Mouse (Mus musculus) limb, embryonic 15.5 days (tissue): ENCODE measurements around the gene Wnt9b. TPM values are rescaled to one million over a fixed set of nuclear protein-coding genes. Genes with fewer than 3 reads are reported as not detected.
A peak's percentile ranks its signal among the peaks of the same experiment; 100 is the strongest.

Experiments used
- ATAC-seq: fragments of 200-750 bp; cut with Nextera tagmentation; 2 replicates; pipeline ENCODE4 v1.8.0; 2017; ENCODE audit warnings: low read depth, moderate TSS enrichment; ENCODE audit not compliant: insufficient number of reproducible peaks, low FRiP score, low TSS enrichment
- H3K27ac ChIP-seq: fragments of 300-500 bp; sonication (generic); 2 replicates; pipeline ENCODE4 v1.5.1; 2015; ENCODE audit warnings: moderate library complexity, mild to moderate bottlenecking, inconsistent platforms
- H3K27me3 ChIP-seq: fragments of 300-500 bp; sonication (generic); 2 replicates; pipeline ENCODE4 v1.6.1; 2015; ENCODE audit warnings: inconsistent platforms
- H3K36me3 ChIP-seq: fragments of 300-500 bp; sonication (generic); 2 replicates; pipeline ENCODE4 v1.6.1; 2015; ENCODE audit warnings: inconsistent platforms
- H3K4me1 ChIP-seq: fragments of 300-500 bp; sonication (generic); 2 replicates; pipeline ENCODE4 v1.6.1; 2015; ENCODE audit warnings: inconsistent platforms
- H3K4me2 ChIP-seq: fragments of 300-500 bp; sonication (generic); 2 replicates; pipeline ENCODE4 v1.6.1; 2015; ENCODE audit warnings: mild to moderate bottlenecking, inconsistent platforms
- H3K4me3 ChIP-seq: fragments of 300-500 bp; sonication (generic); 2 replicates; pipeline ENCODE4 v1.5.1; 2015; ENCODE audit warnings: mild to moderate bottlenecking, inconsistent platforms
- H3K9ac ChIP-seq: fragments of 300-500 bp; sonication (generic); 2 replicates; pipeline ENCODE4 v1.6.1; 2015; ENCODE audit warnings: inconsistent platforms
- H3K9me3 ChIP-seq: fragments of 300-500 bp; sonication (generic); 2 replicates; pipeline ENCODE4 v1.6.1; 2016; ENCODE audit warnings: inconsistent platforms
- WGBS: fragments of 180-500 bp; shearing (Covaris S2); methylation state at CpG from one replicate; pipeline ENCODE4 v1.1.7; 2015; 5-methylcytosine and 5-hydroxymethylcytosine counted together
- polyA plus RNA-seq: library from polyadenylated mRNA; unstranded; fragments of >200 nt; fragmentation: Nextera tagmentation; extraction: Ambion mirVana; gene quantifications from 2 replicates; pipeline ENCODE4 v1.2.1, GENCODE M21; 2015

Wnt9b gene
- polyA plus RNA-seq, 1 experiment from 2014 or later, result 0.76 TPM

DNA sequence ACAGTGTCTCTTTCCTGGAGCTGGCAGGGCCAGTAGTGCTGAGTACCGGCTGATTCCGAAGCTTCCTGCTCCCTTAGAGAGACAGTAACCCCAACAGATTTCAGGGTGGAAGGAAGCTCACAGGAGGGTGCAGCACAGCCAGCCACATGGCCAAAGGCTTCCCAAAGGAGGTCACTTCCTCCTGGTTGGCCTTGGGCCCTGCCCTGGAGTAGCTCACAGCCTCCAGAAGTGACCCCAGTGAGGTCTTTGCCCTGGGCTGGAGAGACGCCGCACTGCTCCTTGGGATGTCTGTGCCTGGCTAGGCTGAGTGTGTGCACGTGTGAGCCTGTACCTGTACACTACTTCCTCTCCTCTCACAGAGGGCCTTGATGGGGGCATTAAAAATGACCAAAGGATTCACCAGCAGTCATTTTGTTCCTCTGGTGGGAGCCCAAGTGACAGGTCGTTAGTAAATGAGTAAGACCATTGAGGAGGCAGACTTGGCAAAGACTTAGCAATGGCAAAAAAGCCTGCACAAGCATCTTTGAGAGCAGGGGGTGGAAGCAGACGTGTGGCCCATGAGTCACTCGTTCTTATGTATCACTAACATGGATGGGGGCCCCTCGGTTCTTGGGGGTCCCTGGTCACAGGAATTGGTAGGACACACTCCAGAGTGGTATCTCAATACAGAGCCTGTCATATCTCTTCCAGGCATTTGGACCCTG, 20.2 kb downstream of the Wnt9b start:
- H3K9ac ChIP-seq, result no peak overlapping the region
- H3K4me2 ChIP-seq, result no peak overlapping the region
- no peaks in the 10 kb centered on the region for H3K36me3 ChIP-seq
- H3K27me3 ChIP-seq, result peaks cover 7% of the 10 kb centered on the region; the same call in 1 of the 2 replicates
- WGBS, result 64% methylated on average over 9 of the region's 9 CpGs
- H3K27ac ChIP-seq, result no peak overlapping the region
- H3K4me1 ChIP-seq, result peaks cover 3% of the 10 kb centered on the region; the same call in 1 of the 2 replicates
- no peak for ATAC-seq
- no peaks in the 10 kb centered on the region for H3K9me3 ChIP-seq
- no peak overlapping the region for H3K4me3 ChIP-seq

- Histone ChIP-seq H3K4me1 (peaks cover 14% of the 10 kb centered on the region), H3K27ac (no peak overlapping the region), H3K9ac (no peak overlapping the region)
These were observed 25.3 kb downstream of the Wnt9b start for GRCm38 (mm10) chr11:103724331-103724771.

GRCm38 (mm10) chr11:103722040-103722481, 27.6 kb downstream of the Wnt9b start:
- no peak; the same call in 1 of the 2 replicates for ATAC-seq
- peak overlapping the region; percentile 8 for H3K4me3 ChIP-seq
- 11% methylated on average over 9 of the region's 9 CpGs for WGBS
- no peaks in the 10 kb centered on the region for H3K36me3 ChIP-seq
- H3K27me3 ChIP-seq, result no peaks in the 10 kb centered on the region
- H3K9ac ChIP-seq, result no peak overlapping the region
- H3K4me1 ChIP-seq, result peaks cover 14% of the 10 kb centered on the region
- peak overlapping the region; percentile 40 for H3K4me2 ChIP-seq
- H3K27ac ChIP-seq, result 0 out of 2 replicates have a peak overlapping the region, but pooled peaks have one; percentile 7
- H3K9me3 ChIP-seq, result no peaks in the 10 kb centered on the region

More at GRCm38 (mm10) chr11:103724331-103724771, 25.3 kb downstream of the Wnt9b start:
- WGBS, result 69% methylated on average over 11 of the region's 11 CpGs
- ATAC-seq, result no peak
- Histone ChIP-seq H3K36me3 (no peaks in the 10 kb centered on the region), H3K9me3 (no peaks in the 10 kb centered on the region), H3K4me3 (no peak overlapping the region), H3K27me3 (no peaks in the 10 kb centered on the region), H3K4me2 (no peak overlapping the region)

DNA sequence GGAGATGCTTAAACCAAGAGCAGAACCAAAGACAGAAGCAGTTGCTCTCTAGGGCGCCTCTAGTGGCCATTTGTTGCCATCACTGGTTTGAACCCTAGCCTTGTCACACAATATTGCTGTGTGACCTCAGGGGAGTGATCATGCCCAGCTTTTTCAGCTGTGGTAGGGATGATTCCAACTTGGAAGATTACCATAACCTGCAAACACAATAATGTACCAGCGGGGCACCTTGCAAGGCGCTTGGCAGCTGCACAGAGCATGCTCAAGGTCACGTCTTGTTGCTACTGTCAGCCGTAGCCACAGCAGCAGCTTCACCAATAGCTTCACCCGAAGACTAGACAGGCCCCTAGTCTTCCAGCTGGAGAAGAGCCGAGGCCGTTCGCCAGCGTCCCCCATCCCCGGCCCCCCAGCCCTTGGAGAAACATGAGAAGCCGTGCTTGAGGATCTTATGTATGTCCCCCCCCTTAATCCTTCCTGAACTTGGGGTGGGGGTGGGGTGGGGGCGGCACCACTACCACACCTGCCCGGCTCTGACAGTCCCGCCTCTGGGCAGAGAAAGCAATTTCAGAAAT, 28.1 kb downstream of the Wnt9b start:
- 13% methylated on average over 15 of the region's 15 CpGs for WGBS
- Histone ChIP-seq H3K4me3 (peak overlapping the region; percentile 8), H3K9ac (no peak overlapping the region), H3K27me3 (no peaks in the 10 kb centered on the region), H3K4me1 (peaks cover 14% of the 10 kb centered on the region), H3K36me3 (no peaks in the 10 kb centered on the region), H3K4me2 (peak overlapping the region; percentile 40), H3K9me3 (no peaks in the 10 kb centered on the region), H3K27ac (no peak overlapping the region)
- ATAC-seq, result no peak; the same call in 1 of the 2 replicates

GRCm38 (mm10) chr11:103719436-103719835, 30.2 kb downstream of the Wnt9b start:
- H3K4me3 ChIP-seq, result no peak overlapping the region
- 75% methylated on average over 5 of the region's 5 CpGs for WGBS
- ATAC-seq, result no peak
- H3K27ac ChIP-seq, result no peak overlapping the region
- no peaks in the 10 kb centered on the region for H3K9me3 ChIP-seq
- no peaks in the 10 kb centered on the region for H3K36me3 ChIP-seq
- H3K27me3 ChIP-seq, result no peaks in the 10 kb centered on the region
- peaks cover 14% of the 10 kb centered on the region for H3K4me1 ChIP-seq
- H3K4me2 ChIP-seq, result no peak overlapping the region
- H3K9ac ChIP-seq, result no peak overlapping the region

GRCm38 (mm10) chr11:103716971-103717370, 32.6 kb downstream of the Wnt9b start:
- Histone ChIP-seq H3K4me2 (no peak overlapping the region), H3K4me1 (peaks cover 7% of the 10 kb centered on the region), H3K27ac (no peak overlapping the region), H3K4me3 (no peak overlapping the region), H3K9ac (no peak overlapping the region), H3K36me3 (no peaks in the 10 kb centered on the region), H3K27me3 (no peaks in the 10 kb centered on the region), H3K9me3 (no peaks in the 10 kb centered on the region)
- no peak for ATAC-seq
- WGBS, result 56% methylated on average over 9 of the region's 9 CpGs

DNA sequence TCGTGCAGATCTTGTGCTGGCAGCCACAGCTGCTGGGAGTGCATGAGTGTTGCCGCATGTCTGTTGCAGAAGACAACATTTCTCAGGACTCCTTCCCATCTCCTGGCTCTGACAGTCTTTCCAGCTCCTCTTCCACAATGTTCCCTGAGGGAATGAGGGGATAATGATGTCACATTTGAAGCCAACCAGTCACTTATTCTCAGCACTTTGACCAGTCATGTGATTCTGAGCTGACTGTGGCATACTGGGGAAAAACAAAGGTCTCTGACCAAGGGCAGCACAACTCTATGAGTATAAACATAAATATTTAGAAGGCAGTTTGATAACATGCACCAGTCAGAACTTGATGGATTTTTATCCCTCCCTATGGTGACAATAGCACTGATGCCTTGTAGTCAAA, 35.5 kb downstream of the Wnt9b start:
- ATAC-seq, result no peak
- Histone ChIP-seq H3K4me2 (no peak overlapping the region), H3K4me1 (0 out of 2 replicates have a peak, but pooled peaks cover 4% of the 10 kb centered on the region), H3K9me3 (no peaks in the 10 kb centered on the region), H3K4me3 (no peak overlapping the region), H3K9ac (no peak overlapping the region), H3K36me3 (no peaks in the 10 kb centered on the region), H3K27me3 (no peaks in the 10 kb centered on the region), H3K27ac (no peak overlapping the region)
- 81% methylated on average over 2 of the region's 2 CpGs for WGBS

GRCm38 (mm10) chr11:103711851-103712587, 37.6 kb downstream of the Wnt9b start:
- no peak overlapping the region for H3K9ac ChIP-seq
- 33% methylated on average over 28 of the region's 28 CpGs for WGBS
- no peaks in the 10 kb centered on the region for H3K36me3 ChIP-seq
- no peaks in the 10 kb centered on the region for H3K9me3 ChIP-seq
- H3K4me3 ChIP-seq, result no peak overlapping the region
- H3K27me3 ChIP-seq, result no peaks in the 10 kb centered on the region
- H3K4me2 ChIP-seq, result no peak overlapping the region
- no peak for ATAC-seq
- H3K4me1 ChIP-seq, result 0 out of 2 replicates have a peak, but pooled peaks cover 4% of the 10 kb centered on the region
- no peak overlapping the region for H3K27ac ChIP-seq

DNA sequence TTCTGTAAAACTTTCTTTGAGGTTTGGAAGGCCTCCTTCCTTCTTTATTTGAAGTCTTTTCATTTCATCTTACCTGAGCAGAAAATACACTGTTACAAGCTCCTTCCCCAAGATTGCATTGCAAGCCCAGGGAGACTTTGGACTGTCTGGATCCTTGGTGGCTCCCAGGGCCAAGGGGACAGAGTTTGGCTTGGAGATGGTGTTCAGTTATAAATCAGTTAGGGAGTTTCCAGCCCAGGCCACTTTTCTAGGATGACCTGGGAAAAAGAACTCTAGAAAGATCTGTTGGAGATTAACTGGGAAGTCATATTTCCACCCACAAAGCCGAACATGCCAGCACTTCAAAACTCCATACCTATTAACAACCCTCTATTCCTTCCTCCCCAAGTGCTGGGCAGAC, 39.6 kb downstream of the Wnt9b start:
- no peak for ATAC-seq
- Histone ChIP-seq H3K27me3 (no peaks in the 10 kb centered on the region), H3K4me2 (no peak overlapping the region), H3K4me1 (0 out of 2 replicates have a peak, but pooled peaks cover 4% of the 10 kb centered on the region), H3K36me3 (no peaks in the 10 kb centered on the region), H3K4me3 (no peak overlapping the region), H3K9me3 (no peaks in the 10 kb centered on the region), H3K27ac (no peak overlapping the region), H3K9ac (no peak overlapping the region)
- 79% methylated on average over 1 of the region's 1 CpGs for WGBS

GRCm38 (mm10) chr11:103707005-103707404, 42.6 kb downstream of the Wnt9b start:
- Histone ChIP-seq H3K9ac (no peak overlapping the region), H3K27ac (no peak overlapping the region), H3K4me3 (no peak overlapping the region), H3K27me3 (no peaks in the 10 kb centered on the region), H3K4me2 (no peak overlapping the region), H3K4me1 (0 out of 2 replicates have a peak, but pooled peaks cover 4% of the 10 kb centered on the region), H3K9me3 (no peaks in the 10 kb centered on the region), H3K36me3 (0 out of 2 replicates have a peak, but pooled peaks cover 6% of the 10 kb centered on the region)
- no peak for ATAC-seq
- WGBS, result 47% methylated on average over 8 of the region's 8 CpGs

GRCm38 (mm10) chr11:103698226-103698625, 51.4 kb downstream of the Wnt9b start:
- H3K27me3 ChIP-seq, result no peaks in the 10 kb centered on the region
- peak overlapping the region; percentile 50 for H3K4me2 ChIP-seq
- peak overlapping the region; percentile 99 for H3K27ac ChIP-seq
- no peaks in the 10 kb centered on the region for H3K9me3 ChIP-seq
- H3K4me1 ChIP-seq, result peaks cover 4% of the 10 kb centered on the region; the same call in 1 of the 2 replicates
- WGBS, result 69% methylated on average over 2 of the region's 2 CpGs
- H3K4me3 ChIP-seq, result peak overlapping the region; percentile 93
- 0 out of 2 replicates have a peak, but pooled peaks cover 6% of the 10 kb centered on the region for H3K36me3 ChIP-seq
- H3K9ac ChIP-seq, result peak overlapping the region; percentile 83; the same call in 1 of the 2 replicates
- ATAC-seq, result no peak
